Mouse (Mus musculus) liver (tissue): ENCODE results near the gene Vwf.
A peak's percentile ranks its signal among the peaks of the same experiment; 100 is the strongest.

ENCODE experiments used
- DNase-seq: peaks from one replicate; pipeline ENCODE4 v3.0.0-alpha.2; 2020; ENCODE audit warnings: mixed read lengths

Vwf gene

GRCm38 (mm10) chr6:125546474-125546873 lies at the start of gene Vwf:
Gene Vwf, plus strand, starts transcription at chr6:125546774.
- no peak for DNase-seq

- peak; percentile 44 for DNase-seq
Observed at GRCm38 (mm10) chr6:125498062-125498461, 48.5 kb upstream of the Vwf start.

DNA sequence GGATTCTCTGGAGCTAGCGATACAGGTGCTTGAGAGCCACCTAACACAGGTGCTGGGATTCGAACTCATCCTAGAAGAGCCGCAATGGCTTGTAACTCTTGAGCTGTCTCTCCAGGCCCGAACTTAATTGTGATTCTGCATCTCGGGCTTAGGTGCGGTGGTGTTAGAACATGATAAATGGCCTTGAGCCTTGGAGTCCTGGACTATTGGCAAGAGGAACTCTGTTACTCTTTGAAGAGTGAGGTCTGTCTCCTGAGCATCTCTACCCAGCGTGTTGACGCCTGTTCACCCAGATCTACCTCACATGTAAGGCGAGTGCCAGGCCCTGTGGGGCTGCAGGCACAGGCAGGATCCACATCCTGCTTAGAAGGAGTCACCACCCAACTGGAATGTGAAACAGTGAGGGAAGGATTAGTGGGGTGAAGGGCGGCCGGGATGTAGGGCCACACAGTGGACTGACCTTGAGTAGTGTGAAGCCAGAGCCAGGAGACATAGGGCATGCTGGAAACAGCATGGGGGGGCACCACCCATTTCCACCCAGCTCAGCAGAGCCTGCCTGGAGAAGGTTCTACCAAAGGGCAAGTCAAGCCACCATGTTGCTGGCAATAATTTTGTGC lies 43.3 kb upstream of the Vwf start:
- DNase-seq = no peak

- DNase-seq = no peak
Observed at GRCm38 (mm10) chr6:125504622-125505355, 41.8 kb upstream of the Vwf start.

- no peak for DNase-seq
Observed at GRCm38 (mm10) chr6:125506427-125506826, 40.1 kb upstream of the Vwf start.

DNA sequence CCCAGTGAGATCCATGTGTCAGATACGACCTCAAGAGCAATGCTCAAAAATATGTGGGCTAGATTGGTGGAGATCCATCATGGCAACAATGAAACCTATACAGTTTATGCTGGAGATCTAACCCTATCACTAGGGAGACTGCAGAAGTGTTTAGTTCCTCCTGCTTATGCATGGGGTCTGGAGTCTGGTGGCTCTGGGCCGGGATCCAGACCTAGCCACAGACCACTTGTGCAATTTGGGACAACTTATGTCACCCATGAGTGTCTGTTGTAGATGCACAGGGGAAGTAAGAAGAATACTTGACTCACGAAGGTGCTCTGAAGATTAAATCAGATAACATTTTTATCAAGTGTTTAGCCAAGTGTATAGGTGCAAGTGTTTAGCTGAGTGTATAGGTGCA lies 36.8 kb upstream of the Vwf start:
- DNase-seq = no peak

GRCm38 (mm10) chr6:125510645-125511044 lies 35.9 kb upstream of the Vwf start:
- DNase-seq = no peak

DNA sequence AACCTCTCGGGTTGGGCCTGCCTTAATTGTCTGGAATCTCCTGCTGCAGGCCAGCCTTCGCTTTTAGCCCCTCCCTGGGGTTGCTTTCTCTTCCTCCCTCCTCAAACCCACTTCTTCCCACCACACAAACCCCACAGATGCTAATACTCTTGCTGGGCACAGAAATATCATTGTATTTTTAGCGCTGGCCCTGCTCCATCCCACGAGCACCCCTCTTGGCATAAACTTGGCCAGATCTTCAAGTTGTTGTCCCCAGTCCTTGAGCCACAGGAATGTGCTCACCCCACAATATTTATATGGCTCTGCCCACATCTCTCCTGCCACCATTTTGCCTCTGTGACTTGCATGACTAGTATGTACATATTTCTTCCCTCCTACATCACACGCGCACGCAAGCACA lies 35.4 kb upstream of the Vwf start:
- DNase-seq = no peak

DNA sequence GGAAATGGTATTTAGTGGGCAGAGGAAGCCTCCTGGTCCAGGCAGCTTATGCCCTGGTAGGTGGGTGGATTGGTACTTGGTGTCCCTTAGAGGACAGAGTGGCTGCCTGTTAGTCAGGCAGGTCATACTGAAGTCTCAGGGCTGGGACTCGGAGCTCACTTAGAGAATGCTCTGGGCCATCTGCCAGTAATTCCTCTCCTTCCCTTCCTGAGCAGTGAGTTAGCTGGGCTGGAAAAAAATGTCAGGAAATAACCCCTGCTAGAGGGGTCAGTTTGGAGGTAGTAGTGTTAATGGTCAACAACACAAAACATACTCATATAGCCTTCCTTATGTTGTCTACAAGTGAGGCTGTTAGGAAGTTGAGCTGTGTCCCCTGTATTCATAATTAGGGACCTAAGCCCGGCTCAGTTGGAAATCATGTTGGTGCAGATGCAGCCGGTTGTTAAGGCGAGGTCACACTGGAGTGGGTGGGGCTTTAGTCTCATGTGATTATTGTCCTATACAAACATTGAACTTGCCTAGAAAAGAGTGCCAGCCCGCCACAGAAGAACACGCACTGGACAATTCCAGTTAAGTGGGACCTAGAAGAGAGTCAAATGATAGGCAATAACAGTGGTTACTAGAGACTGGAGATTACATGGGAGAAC lies 33.5 kb upstream of the Vwf start:
- DNase-seq = peak; percentile 49

GRCm38 (mm10) chr6:125515503-125516315 lies 30.9 kb upstream of the Vwf start:
- peak; percentile 59 for DNase-seq

- DNase-seq = no peak
Observed at GRCm38 (mm10) chr6:125521558-125522193, 24.9 kb upstream of the Vwf start.

DNA sequence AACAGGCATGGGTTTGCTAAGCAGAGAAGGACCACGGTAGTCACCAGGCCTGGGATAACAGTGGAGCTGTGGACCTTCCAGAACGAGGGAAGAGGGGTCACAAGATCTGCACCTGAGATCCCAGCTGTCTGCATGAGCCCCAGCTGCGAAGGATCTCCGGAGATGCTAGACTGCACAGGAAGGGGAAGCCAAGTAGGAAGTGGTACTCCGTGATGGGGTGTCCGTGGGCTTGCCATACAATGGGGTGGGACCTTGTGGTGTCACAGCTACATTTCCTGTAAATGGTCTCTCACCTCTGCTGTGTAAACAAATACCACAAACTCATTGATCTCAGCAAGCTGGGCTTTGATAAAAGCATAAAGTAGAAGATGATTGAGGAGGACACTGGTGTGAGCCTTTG lies 22.5 kb upstream of the Vwf start:
- DNase-seq = no peak

DNA sequence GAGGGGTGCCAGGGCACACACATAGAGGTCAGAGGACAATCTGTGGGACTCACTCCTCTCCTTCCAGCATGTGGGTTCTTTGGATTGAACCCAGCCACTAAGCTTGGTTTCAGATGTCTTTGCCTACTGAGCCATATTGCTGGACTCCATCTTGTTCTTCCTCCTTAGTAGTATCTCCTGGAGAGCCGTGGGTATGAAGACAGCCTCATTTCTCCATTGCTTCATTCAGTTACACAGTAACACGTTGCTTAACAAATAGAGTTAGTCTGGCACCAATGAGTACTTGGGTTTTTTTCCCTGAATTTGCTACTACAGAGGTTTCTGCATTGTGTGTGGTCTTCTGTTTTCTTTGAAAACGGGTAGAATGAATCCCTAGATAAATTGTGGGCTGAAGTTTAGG lies 20.5 kb upstream of the Vwf start:
- no peak for DNase-seq

DNA sequence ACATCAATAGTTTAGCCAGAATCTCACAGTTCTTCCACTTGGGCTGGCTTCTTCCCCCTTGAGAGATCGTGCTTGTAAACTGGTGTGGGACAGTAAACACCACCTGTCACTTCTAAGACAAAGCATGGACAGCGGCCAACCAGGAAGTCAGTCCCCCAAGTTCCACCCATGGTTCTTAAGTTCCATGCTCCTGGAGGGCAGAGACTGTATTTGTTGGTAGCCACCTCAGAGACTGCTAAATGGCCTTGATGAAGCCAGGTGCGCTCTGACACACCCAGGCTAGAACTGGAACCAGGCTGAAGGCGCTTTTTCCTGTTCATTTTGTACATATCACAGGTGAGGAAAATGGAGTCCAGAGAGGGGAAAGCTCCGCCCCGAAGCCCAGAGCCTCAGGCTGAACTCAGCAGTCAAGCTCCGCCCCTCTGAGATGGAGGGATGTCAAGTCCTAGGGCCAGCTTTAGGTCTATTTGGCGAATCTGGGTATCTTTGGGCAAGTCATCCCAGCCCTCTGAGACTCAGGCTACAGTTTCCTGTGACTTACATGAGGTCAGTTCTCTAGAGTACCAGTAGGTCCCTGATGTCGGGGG lies 17.9 kb upstream of the Vwf start:
- peak; percentile 33 for DNase-seq

- peak; percentile 38 for DNase-seq
Observed at GRCm38 (mm10) chr6:125529479-125529878, 17.1 kb upstream of the Vwf start.

- no peak for DNase-seq
Observed at GRCm38 (mm10) chr6:125533104-125533650, 13.4 kb upstream of the Vwf start.

DNA sequence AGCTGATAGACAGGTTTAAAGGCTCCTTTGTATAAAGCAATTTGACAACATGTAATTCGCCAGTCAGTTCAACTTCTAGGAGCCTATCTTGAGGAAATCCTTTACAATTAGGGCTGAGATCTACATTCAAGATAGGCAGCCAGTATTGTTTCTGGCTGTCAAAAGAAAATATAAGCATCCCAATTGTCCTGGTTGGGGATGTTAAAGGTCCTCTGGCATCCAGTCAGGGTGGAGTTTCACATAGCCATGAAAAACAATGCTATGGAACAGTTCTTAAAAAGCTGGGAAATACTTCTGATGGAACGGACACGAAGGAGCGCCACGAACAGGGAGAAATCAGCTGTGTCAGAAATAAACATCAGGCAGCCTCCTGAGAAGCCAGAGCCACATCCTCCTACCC lies 11.6 kb upstream of the Vwf start:
- DNase-seq = no peak

DNA sequence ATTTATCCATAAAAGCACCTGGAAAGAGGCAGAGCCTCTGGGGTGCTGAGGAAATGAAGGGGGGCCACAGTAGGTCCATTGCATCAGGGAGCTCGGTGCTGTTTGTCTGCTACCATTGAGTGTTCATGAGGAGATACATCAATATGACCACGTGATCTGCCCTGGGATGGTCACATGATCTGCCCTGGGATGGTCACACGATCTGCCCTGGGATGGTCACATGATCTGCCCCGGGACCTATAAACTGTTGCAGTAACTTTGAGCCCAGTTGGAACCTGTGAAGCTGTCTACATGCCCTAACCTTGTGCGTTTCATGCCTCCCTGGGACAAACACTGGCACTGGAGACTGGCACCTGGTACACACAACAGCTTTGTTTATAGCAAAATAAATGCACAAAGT lies 8.1 kb upstream of the Vwf start:
- no peak for DNase-seq

DNA sequence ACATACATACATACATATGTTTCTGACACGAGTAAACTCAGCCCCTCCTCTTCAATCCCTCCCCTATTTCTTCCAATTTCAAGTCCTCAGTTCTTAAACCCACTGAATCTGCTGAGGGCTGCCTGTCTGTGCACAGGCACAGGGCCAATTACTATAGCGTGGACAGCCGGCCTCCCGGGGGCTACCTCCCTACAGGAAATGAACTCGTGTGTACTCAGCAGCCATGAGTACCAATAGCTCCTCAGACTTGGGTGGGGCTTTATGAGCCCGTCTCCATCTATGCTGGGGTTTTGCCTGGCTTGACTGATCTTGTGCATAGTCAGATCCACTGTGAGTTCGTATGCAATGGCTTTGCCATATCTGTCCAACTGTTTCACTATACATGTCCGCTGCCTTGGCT lies 7.2 kb upstream of the Vwf start:
- DNase-seq = no peak

DNA sequence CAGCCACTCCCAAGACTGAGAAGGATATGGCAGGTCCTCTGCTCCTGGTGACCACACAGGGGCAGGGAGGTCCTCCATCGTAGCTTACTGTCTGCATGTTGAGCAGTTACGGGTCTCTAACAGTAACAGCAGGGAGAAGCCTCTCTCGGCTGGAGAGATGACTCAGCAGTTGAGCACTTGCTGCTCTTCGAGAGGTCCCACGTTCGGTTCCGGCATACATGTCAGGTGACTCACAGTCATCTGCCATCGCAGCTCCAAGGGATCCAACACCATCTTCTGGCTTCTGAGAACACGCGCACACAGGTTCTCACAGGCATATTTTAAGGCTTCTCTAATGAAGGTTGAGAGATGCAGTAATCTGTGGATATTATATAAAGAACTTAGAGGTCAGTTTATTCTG lies 6.4 kb upstream of the Vwf start:
- peak; percentile 60 for DNase-seq

- no peak for DNase-seq
Observed at GRCm38 (mm10) chr6:125540826-125541225, 5.7 kb upstream of the Vwf start.

DNA sequence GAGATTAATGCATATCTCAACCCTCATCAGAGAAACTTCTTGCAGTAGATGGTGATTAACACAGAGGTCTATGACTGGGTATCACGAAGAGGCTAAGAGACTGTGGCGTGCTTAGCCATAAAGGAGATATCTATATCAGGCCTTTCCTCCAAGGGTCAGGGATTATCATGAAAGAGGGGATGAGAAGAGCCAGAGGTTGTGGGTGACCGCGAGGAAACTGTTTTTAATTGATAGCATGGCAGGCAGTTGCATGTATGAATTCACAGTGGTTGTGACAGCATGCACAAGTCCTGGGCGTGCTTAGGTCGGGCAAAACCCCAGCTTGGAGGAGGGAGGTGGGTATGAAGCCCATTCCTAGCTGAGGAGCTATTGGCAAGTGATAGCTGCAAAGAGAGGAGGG lies 5.3 kb upstream of the Vwf start:
- peak; percentile 33 for DNase-seq
